Mouse (Mus musculus): ENCODE measurements at regions not wholly inside any gene's neighbourhood (a gene's known extent, or its start where the extent isn't known, plus 50 kb on each side); places are given as distances from the start of the nearest gene placed in this dataset.

- no peaks in the 10 kb centered on the region for H3K4me1 ChIP-seq
- H3K27ac ChIP-seq, result no peak overlapping the region
- H3K27me3 ChIP-seq, result no peaks in the 10 kb centered on the region
- no peak overlapping the region for H3K9ac ChIP-seq
- H3K4me3 ChIP-seq (replicated peaks), result no peak overlapping the region
- no peak overlapping the region for H3K4me2 ChIP-seq
- no peaks in the 10 kb centered on the region for H3K9me3 ChIP-seq
- no peaks in the 10 kb centered on the region for H3K36me3 ChIP-seq (replicated peaks)
- 89% methylated on average over 7 of the region's 7 CpGs for WGBS
- ATAC-seq (ENCODE audit: low FRiP score), result no peak
These were observed 122.6 kb upstream of the Cep162 start for GRCm38 (mm10) chr9:87377921-87378320.

- no peak for ATAC-seq (ENCODE audit: low FRiP score)
- H3K36me3 ChIP-seq (replicated peaks), result no peaks in the 10 kb centered on the region
- H3K4me1 ChIP-seq, result no peaks in the 10 kb centered on the region
- WGBS, result 79% methylated on average over 10 of the region's 10 CpGs
- H3K9me3 ChIP-seq, result no peaks in the 10 kb centered on the region
- no peak overlapping the region for H3K4me2 ChIP-seq
- H3K9ac ChIP-seq, result no peak overlapping the region
- no peaks in the 10 kb centered on the region for H3K27me3 ChIP-seq
- H3K4me3 ChIP-seq (replicated peaks), result no peak overlapping the region
- H3K27ac ChIP-seq, result no peak overlapping the region
These were observed 121.5 kb upstream of the Cep162 start for GRCm38 (mm10) chr9:87376731-87377310.

- Histone ChIP-seq H3K27me3 (no peaks in the 10 kb centered on the region), H3K9ac (no peak overlapping the region), H3K36me3 (replicated peaks) (no peaks in the 10 kb centered on the region), H3K4me1 (no peaks in the 10 kb centered on the region), H3K4me3 (replicated peaks) (no peak overlapping the region), H3K27ac (no peak overlapping the region), H3K4me2 (no peak overlapping the region), H3K9me3 (no peaks in the 10 kb centered on the region)
- ATAC-seq (ENCODE audit: low FRiP score), result no peak
- 55% methylated on average over 4 of the region's 4 CpGs for WGBS
These were observed 117.0 kb upstream of the Cep162 start for GRCm38 (mm10) chr9:87372251-87372905.

GRCm38 (mm10) chr9:87369059-87369458, 113.7 kb upstream of the Cep162 start:
- Histone ChIP-seq H3K36me3 (replicated peaks) (no peaks in the 10 kb centered on the region), H3K4me3 (replicated peaks) (no peak overlapping the region), H3K27me3 (no peaks in the 10 kb centered on the region), H3K9me3 (no peaks in the 10 kb centered on the region), H3K4me2 (no peak overlapping the region), H3K4me1 (no peaks in the 10 kb centered on the region), H3K9ac (no peak overlapping the region), H3K27ac (no peak overlapping the region)
- ATAC-seq (ENCODE audit: low FRiP score), result no peak
- 51% methylated on average over 4 of the region's 4 CpGs for WGBS

- H3K4me3 ChIP-seq (replicated peaks), result no peak overlapping the region
- 76% methylated on average over 1 of the region's 1 CpGs for WGBS
- no peak overlapping the region for H3K4me2 ChIP-seq
These were observed 91.7 kb upstream of the Cep162 start for GRCm38 (mm10) chr9:87347008-87347407.

GRCm38 (mm10) chr9:87346278-87346882, 91.0 kb upstream of the Cep162 start:
- H3K4me3 ChIP-seq (replicated peaks), result no peak overlapping the region
- H3K27ac ChIP-seq, result no peak overlapping the region
- no peaks in the 10 kb centered on the region for H3K4me1 ChIP-seq
- H3K36me3 ChIP-seq (replicated peaks), result no peaks in the 10 kb centered on the region
- no peak overlapping the region for H3K9ac ChIP-seq
- ATAC-seq (ENCODE audit: low FRiP score), result no peak
- H3K27me3 ChIP-seq, result no peaks in the 10 kb centered on the region
- 71% methylated on average over 3 of the region's 3 CpGs for WGBS
- H3K4me2 ChIP-seq, result no peak overlapping the region
- H3K9me3 ChIP-seq, result no peaks in the 10 kb centered on the region

More at GRCm38 (mm10) chr9:87347008-87347407, 91.7 kb upstream of the Cep162 start:
- no peak overlapping the region for H3K9ac ChIP-seq
- H3K27ac ChIP-seq, result no peak overlapping the region
- H3K36me3 ChIP-seq (replicated peaks), result no peaks in the 10 kb centered on the region
- no peaks in the 10 kb centered on the region for H3K4me1 ChIP-seq
- no peaks in the 10 kb centered on the region for H3K9me3 ChIP-seq
- no peaks in the 10 kb centered on the region for H3K27me3 ChIP-seq
- no peak for ATAC-seq (ENCODE audit: low FRiP score)

- Histone ChIP-seq H3K9me3 (no peaks in the 10 kb centered on the region), H3K27ac (no peak overlapping the region), H3K36me3 (replicated peaks) (no peaks in the 10 kb centered on the region), H3K27me3 (no peaks in the 10 kb centered on the region), H3K9ac (no peak overlapping the region), H3K4me3 (replicated peaks) (no peak overlapping the region), H3K4me1 (no peaks in the 10 kb centered on the region), H3K4me2 (no peak overlapping the region)
- no peak for ATAC-seq (ENCODE audit: low FRiP score)
- WGBS, result 89% methylated on average over 5 of the region's 5 CpGs
These were observed 86.1 kb upstream of the Cep162 start for GRCm38 (mm10) chr9:87341438-87341837.

DNA sequence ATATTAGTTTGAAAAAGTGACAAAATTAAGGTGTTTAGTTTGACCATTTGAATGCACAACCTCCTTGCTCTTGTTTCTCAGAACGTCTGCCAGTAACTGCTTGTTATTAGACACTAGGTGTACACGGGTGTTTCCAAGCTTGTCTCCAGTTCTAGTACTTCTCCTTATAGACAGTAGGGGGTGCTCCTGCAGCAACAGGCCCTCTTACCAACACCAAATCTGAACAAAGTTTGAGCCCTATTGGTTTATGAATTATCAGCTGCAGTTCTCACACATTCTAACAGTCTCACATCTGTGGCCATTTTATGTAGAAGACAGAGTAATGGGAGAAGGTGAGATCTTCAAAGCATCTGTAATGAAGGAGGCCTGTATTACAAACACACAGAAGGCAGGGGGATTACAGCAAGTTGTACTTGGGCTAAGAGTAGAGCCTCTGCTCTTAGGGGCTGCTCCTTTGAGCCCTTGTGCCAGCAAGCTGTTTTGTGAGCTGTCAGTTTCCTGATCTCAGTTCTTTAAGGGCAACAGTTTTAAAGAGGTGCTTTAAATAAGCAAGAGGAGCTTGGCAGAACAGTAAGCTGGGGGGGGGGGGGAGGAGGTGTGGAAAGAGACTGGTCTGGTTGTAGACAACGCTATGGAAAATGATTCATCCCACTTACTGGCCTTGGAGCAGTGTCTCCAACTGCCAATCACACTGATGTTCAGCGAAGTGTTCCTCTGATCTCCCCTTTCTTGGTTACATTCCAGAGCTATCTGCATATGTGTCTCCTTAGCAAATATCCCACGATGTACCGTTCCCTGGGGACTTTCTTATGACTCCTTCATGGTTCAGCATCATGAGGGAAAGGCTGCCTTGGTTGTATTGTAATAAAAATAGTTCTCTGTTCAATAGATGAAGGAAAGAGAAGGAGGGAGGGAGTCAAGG, 71.3 kb upstream of the Cep162 start:
- Histone ChIP-seq H3K4me1 (no peaks in the 10 kb centered on the region), H3K4me2 (no peak overlapping the region), H3K27me3 (no peaks in the 10 kb centered on the region), H3K36me3 (replicated peaks) (no peaks in the 10 kb centered on the region), H3K9ac (no peak overlapping the region), H3K4me3 (replicated peaks) (no peak overlapping the region), H3K9me3 (no peaks in the 10 kb centered on the region), H3K27ac (no peak overlapping the region)
- no peak for ATAC-seq (ENCODE audit: low FRiP score)
- WGBS, result 60% methylated on average over 6 of the region's 6 CpGs

DNA sequence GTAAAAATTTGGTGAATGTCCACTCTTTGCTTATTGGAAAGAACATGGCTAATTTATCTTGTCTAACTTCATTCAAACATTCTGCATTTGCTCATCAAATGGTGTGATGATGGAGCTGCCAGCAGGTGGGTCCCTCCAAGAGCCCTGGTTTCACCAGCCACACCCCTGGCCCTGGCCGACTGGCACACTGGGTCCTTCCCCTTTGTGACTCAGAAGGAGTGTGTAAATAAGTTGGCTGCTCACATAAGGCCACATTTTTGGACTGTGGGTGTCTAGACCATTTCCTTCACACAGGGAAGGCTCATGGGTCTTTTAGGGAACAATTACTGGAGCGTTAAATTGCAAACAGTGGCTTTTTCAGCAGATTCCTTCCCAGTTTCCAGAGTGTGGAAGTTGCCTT, 68.4 kb upstream of the Cep162 start:
- no peaks in the 10 kb centered on the region for H3K9me3 ChIP-seq
- no peak overlapping the region for H3K4me3 ChIP-seq (replicated peaks)
- 80% methylated on average over 2 of the region's 2 CpGs for WGBS
- H3K9ac ChIP-seq, result no peak overlapping the region
- H3K4me1 ChIP-seq, result no peaks in the 10 kb centered on the region; the same call in 1 of the 2 replicates
- H3K36me3 ChIP-seq (replicated peaks), result no peaks in the 10 kb centered on the region
- H3K4me2 ChIP-seq, result no peak overlapping the region
- no peak overlapping the region for H3K27ac ChIP-seq
- H3K27me3 ChIP-seq, result no peaks in the 10 kb centered on the region
- ATAC-seq (ENCODE audit: low FRiP score), result no peak

- H3K4me3 ChIP-seq (replicated peaks), result no peak overlapping the region
- WGBS, result 64% methylated on average over 13 of the region's 13 CpGs
- H3K4me2 ChIP-seq, result no peak overlapping the region
- no peak overlapping the region for H3K27ac ChIP-seq
- no peaks in the 10 kb centered on the region; the same call in 1 of the 2 replicates for H3K4me1 ChIP-seq
- no peaks in the 10 kb centered on the region for H3K36me3 ChIP-seq (replicated peaks)
- 0 out of 2 replicates have a peak, but pooled peaks have one; percentile 36 for ATAC-seq (ENCODE audit: low FRiP score)
- H3K9me3 ChIP-seq, result no peaks in the 10 kb centered on the region
- no peak overlapping the region for H3K9ac ChIP-seq
- no peaks in the 10 kb centered on the region for H3K27me3 ChIP-seq
These were observed 65.4 kb upstream of the Cep162 start for GRCm38 (mm10) chr9:87320758-87321157.

GRCm38 (mm10) chr9:87318767-87319166, 63.4 kb upstream of the Cep162 start:
- Histone ChIP-seq H3K4me1 (no peaks in the 10 kb centered on the region; the same call in 1 of the 2 replicates), H3K9ac (no peak overlapping the region), H3K4me3 (replicated peaks) (no peak overlapping the region), H3K9me3 (no peaks in the 10 kb centered on the region), H3K27me3 (no peaks in the 10 kb centered on the region), H3K4me2 (no peak overlapping the region), H3K36me3 (replicated peaks) (no peaks in the 10 kb centered on the region), H3K27ac (no peak overlapping the region)
- no peak for ATAC-seq (ENCODE audit: low FRiP score)
- 76% methylated on average over 7 of the region's 7 CpGs for WGBS

DNA sequence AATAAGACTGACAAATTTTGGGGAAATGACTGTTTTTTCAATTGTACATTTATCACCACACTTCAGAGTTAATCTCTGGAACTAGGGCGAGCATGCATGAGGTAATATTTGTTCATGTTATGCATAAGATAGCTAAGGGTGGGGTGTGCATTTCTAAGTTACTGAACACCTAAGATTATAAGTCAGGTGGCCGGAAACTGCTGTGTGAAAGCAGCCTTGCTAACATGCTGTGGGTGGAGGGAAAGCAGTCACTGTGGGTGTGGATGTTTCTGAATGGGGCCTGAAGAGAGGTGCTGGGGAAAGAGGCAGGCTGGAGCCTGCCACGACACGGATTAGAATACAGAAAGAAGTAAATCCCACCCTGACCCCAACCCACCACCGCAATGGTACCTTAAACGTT, 54.8 kb upstream of the Cep162 start:
- H3K4me2 ChIP-seq, result no peak overlapping the region
- H3K27ac ChIP-seq, result no peak overlapping the region
- H3K4me3 ChIP-seq (replicated peaks), result no peak overlapping the region
- no peak for ATAC-seq (ENCODE audit: low FRiP score)
- H3K9ac ChIP-seq, result no peak overlapping the region
- no peaks in the 10 kb centered on the region for H3K27me3 ChIP-seq
- no peaks in the 10 kb centered on the region for H3K36me3 ChIP-seq (replicated peaks)
- H3K4me1 ChIP-seq, result no peaks in the 10 kb centered on the region
- WGBS, result 87% methylated on average over 6 of the region's 6 CpGs
- no peaks in the 10 kb centered on the region for H3K9me3 ChIP-seq
